Mouse (Mus musculus) ovary, postnatal 14 days (tissue): ENCODE measurements at regions not wholly inside any gene's neighbourhood (a gene's known extent, or its start where the extent isn't known, plus 50 kb on each side); places are given as distances from the start of the nearest gene placed in this dataset.
A peak's percentile ranks its signal among the peaks of the same experiment; 100 is the strongest.

ENCODE experiments used
- DNase-seq: peaks from one replicate; pipeline ENCODE4 v3.0.0; 2022; ENCODE audit warnings: low spot score

- DNase-seq = no peak
Observed at GRCm38 (mm10) chr9:67698796-67699195, 60.4 kb upstream of the C2cd4b start.

- peak; percentile 20 for DNase-seq
Observed at GRCm38 (mm10) chr9:67699846-67700579, 59.2 kb upstream of the C2cd4b start.

- DNase-seq = no peak
Observed at GRCm38 (mm10) chr9:67708246-67708960, 50.8 kb upstream of the C2cd4b start.
